ENCODE assay signal across 9 mouse cellular contexts in the genomic region with DNA sequence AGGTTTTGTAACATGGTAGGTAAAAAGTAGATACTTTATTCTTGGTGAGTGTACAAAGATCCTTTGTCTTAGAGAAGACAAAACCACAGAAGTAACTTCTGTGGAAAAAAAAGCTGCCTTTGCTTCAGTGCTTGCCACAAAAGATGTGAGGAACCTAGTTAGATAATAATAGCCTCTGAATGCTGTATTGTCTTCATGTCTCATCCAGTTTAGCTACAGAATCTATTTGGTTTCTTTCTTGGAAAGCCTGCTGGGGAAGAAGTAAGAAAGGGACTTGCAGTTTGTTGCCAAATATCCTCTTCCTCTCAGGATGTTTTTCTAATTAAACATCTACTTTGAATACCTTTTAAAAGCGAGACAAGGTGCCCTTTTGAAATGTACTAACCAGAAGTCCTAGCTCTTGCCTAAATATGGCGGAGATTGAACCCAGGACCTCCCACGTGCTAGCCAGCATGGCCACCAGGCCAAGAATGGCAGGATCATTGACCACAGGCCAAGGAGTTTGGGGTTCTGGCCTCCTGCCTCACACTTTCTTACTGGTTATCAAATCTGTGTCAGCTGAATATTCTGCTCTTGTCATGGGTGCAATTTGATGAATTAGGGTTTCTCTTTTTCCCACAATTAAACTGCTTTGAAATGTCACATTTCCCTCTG. TPM values are rescaled to one million over a fixed set of nuclear protein-coding genes. Genes with fewer than 3 reads are reported as not detected.
DNase-seq lines count a peak whose midpoint lies in the region; ATAC-seq and TF ChIP-seq lines count a peak whose summit lies in the region.
"Had no signal": no experiment of that assay in that cellular context is flagged by ENCODE, and none has a peak within 500 bp of the region (broad histone marks: within the 10 kb centered on the region; RNA-seq: fewer than 3 reads in every experiment).

No protein-coding gene starts in this region.

- dilution Hi-C loops in CH12.LX (cut with MboI; ENCODE audit: extremely low pct_ligation_motif_present, extremely low pct_unique_long_range_greater_than_20kb, low sequenced_read_pairs) = no loop called here

- in situ Hi-C loops in CH12.LX (cut with MboI; ENCODE audit: low pct_ligation_motif_present, low pct_unique_long_range_greater_than_20kb, low sequenced_read_pairs) = no loop called here

- no peaks in the 10 kb centered on the region for H3K27me3 ChIP-seq in CH12.LX (replicated peaks)
- no peaks in the 10 kb centered on the region for H3K27me3 ChIP-seq in forebrain, postnatal 0 days (ENCODE audit: insufficient read depth, low read length)
- no peaks in the 10 kb centered on the region for H3K27me3 ChIP-seq in kidney, postnatal 0 days (ENCODE audit: insufficient read depth, low read length)
- no peaks in the 10 kb centered on the region for H3K27me3 ChIP-seq in neural tube, embryonic 14.5 days (ENCODE audit: control insufficient read depth, insufficient read depth, low read length)

- ATAC-seq in CD4-positive, CD25-positive, alpha-beta regulatory T cell, adult 4 months = no peak
- no peak for ATAC-seq in forebrain, postnatal 0 days
- no peak for ATAC-seq in kidney, postnatal 0 days (replicated peaks; ENCODE audit: low FRiP score, low read depth)
- no peak for ATAC-seq in neural tube, embryonic 14.5 days (ENCODE audit: low read depth)

- peak; percentile 27 for DNase-seq in CD4-positive, CD25-positive, alpha-beta regulatory T cell, adult 2 months (ENCODE audit: low read depth, low spot score)
- DNase-seq in CH12.LX (ENCODE audit: extremely low read depth) = peak; percentile 58
- no peak for DNase-seq in forebrain, postnatal 0 days
- DNase-seq in kidney, postnatal 0 days (ENCODE audit: low spot score) = no peak
- DNase-seq in left cerebral cortex, adult 8-10 months (ENCODE audit: low spot score in 2 of 2) = no peak
- no peak for DNase-seq in urinary bladder, postnatal 25 days (ENCODE audit: low spot score)

- 7% methylated on average over 3 of the region's 3 CpGs for WGBS in forebrain, postnatal 0 days
- 5% methylated on average over 3 of the region's 3 CpGs for WGBS in kidney, postnatal 0 days
- 3% methylated on average over 3 of the region's 3 CpGs for WGBS in neural tube, embryonic 14.5 days

- H3K4me1 ChIP-seq in CH12.LX (ENCODE audit: control insufficient read depth in 1 of 2, insufficient read depth in 2 of 2) = peaks cover 5 to 49% of the 10 kb centered on the region in 2 experiments
- peaks cover 17% of the 10 kb centered on the region for H3K4me1 ChIP-seq in forebrain, postnatal 0 days (ENCODE audit: insufficient read depth)
- peaks cover 16% of the 10 kb centered on the region for H3K4me1 ChIP-seq in kidney, postnatal 0 days (replicated peaks; ENCODE audit: insufficient read depth, low read length)
- peaks cover 30% of the 10 kb centered on the region for H3K4me1 ChIP-seq in neural tube, embryonic 14.5 days (ENCODE audit: control insufficient read depth, insufficient read depth, low read length)

- H3K9me3 ChIP-seq in CH12.LX (replicated peaks; ENCODE audit: low read length) = no peaks in the 10 kb centered on the region
- no peaks in the 10 kb centered on the region for H3K9me3 ChIP-seq in forebrain, postnatal 0 days (ENCODE audit: low read length)
- no peaks in the 10 kb centered on the region for H3K9me3 ChIP-seq in kidney, postnatal 0 days (replicated peaks; ENCODE audit: low read length)
- no peaks in the 10 kb centered on the region for H3K9me3 ChIP-seq in neural tube, embryonic 14.5 days (ENCODE audit: control insufficient read depth, low read length)

- TF ChIP-seq CTCF in CH12.LX (conservative IDR thresholded peaks at IDR 0.05 in 1 of 2, IDR thresholded peaks at IDR 0.05 in 1 of 2; ENCODE audit: low read depth in 2 of 2, low read length in 2 of 2) = no peak
- no peak for TF ChIP-seq CTCF in forebrain, postnatal 0 days (IDR thresholded peaks at IDR 0.05; ENCODE audit: low read depth)
- no peak for TF ChIP-seq CTCF in kidney, postnatal 0 days (IDR thresholded peaks at IDR 0.05; ENCODE audit: low read depth)

- H3K27ac ChIP-seq in CH12.LX (ENCODE audit: insufficient read depth, low read depth) = peak overlapping the region; percentile 70
- no peak overlapping the region for H3K27ac ChIP-seq in forebrain, postnatal 0 days (ENCODE audit: low read depth, low read length)
- H3K27ac ChIP-seq in kidney, postnatal 0 days = 0 out of 2 replicates have a peak overlapping the region, but pooled peaks have one; percentile 19
- H3K27ac ChIP-seq in neural tube, embryonic 14.5 days (ENCODE audit: low read depth, low read length) = no peak overlapping the region

- H3K9ac ChIP-seq in CH12.LX (ENCODE audit: insufficient read depth, low read depth) = peak overlapping the region; percentile 93
- peak overlapping the region; percentile 88; the same call in 1 of the 2 replicates for H3K9ac ChIP-seq in forebrain, postnatal 0 days
- H3K9ac ChIP-seq in kidney, postnatal 0 days (ENCODE audit: low read depth, low read length) = peak overlapping the region; percentile 84
- peak overlapping the region; percentile 85 for H3K9ac ChIP-seq in neural tube, embryonic 14.5 days (replicated peaks; ENCODE audit: low read depth, low read length)

- TF ChIP-seq EP300 in CH12.LX (IDR thresholded peaks at IDR 0.05; ENCODE audit: low read length) = no peak

- peaks cover 52% of the 10 kb centered on the region for H3K79me2 ChIP-seq in CH12.LX (replicated peaks; ENCODE audit: control insufficient read depth, extremely low read depth, insufficient read depth, poor library complexity, severe bottlenecking)

- peak overlapping the region; percentile 97 to 100 (median 98) for H3K4me3 ChIP-seq in CH12.LX (replicated peaks in 1 of 3; ENCODE audit: low read depth in 2 of 3, low read length in 2 of 3, poor library complexity in 1 of 3)
- peak overlapping the region; percentile 58 for H3K4me3 ChIP-seq in forebrain, postnatal 0 days (ENCODE audit: low read depth, low read length)
- peak overlapping the region; percentile 89 for H3K4me3 ChIP-seq in kidney, postnatal 0 days (replicated peaks; ENCODE audit: low read depth, low read length)
- H3K4me3 ChIP-seq in neural tube, embryonic 14.5 days (ENCODE audit: low read depth, low read length) = peak overlapping the region; percentile 69

- H3K4me2 ChIP-seq in CH12.LX (ENCODE audit: insufficient read depth, low read depth, poor library complexity, severe bottlenecking) = peak overlapping the region; percentile 87
- peak overlapping the region; percentile 86 for H3K4me2 ChIP-seq in forebrain, postnatal 0 days (ENCODE audit: low read depth)
- peak overlapping the region; percentile 66 for H3K4me2 ChIP-seq in kidney, postnatal 0 days (ENCODE audit: low read length)
- H3K4me2 ChIP-seq in neural tube, embryonic 14.5 days (ENCODE audit: low read depth, low read length) = peak overlapping the region; percentile 88

- H3K36me3 ChIP-seq in CH12.LX (replicated peaks in 1 of 2; ENCODE audit: control insufficient read depth in 1 of 2, insufficient read depth in 1 of 2, low read length in 1 of 2) = peaks cover 31 to 47% of the 10 kb centered on the region in 2 experiments
- peaks cover 26% of the 10 kb centered on the region for H3K36me3 ChIP-seq in forebrain, postnatal 0 days (ENCODE audit: insufficient read depth)
- peaks cover 27% of the 10 kb centered on the region for H3K36me3 ChIP-seq in kidney, postnatal 0 days (ENCODE audit: insufficient read depth, low read length)
- H3K36me3 ChIP-seq in neural tube, embryonic 14.5 days (ENCODE audit: control insufficient read depth, insufficient read depth, low read length) = peaks cover 15% of the 10 kb centered on the region

- TF ChIP-seq POLR2A in CH12.LX (IDR thresholded peaks at IDR 0.05; ENCODE audit: low read depth, low read length) = no peak

- no peak for TF ChIP-seq RAD21 in CH12.LX (IDR thresholded peaks at IDR 0.05; ENCODE audit: low read depth, low read length)

TF ChIP-seq in CH12.LX, 34 proteins besides CTCF, POLR2A, EP300 and RAD21 (continues in another document):
- TF ChIP-seq MXI1 (IDR thresholded peaks at IDR 0.05; ENCODE audit: low read depth, low read length) (peak; percentile 94), POLR2AphosphoS2 (IDR thresholded peaks at IDR 0.05; ENCODE audit: low read depth, low read length) (no peak), BHLHE40 (IDR thresholded peaks at IDR 0.05; ENCODE audit: low read depth, low read length) (peak; percentile 38; the same call in 1 of the 2 replicates), TBP (conservative IDR thresholded peaks at IDR 0.05; ENCODE audit: low read depth, low read length) (0 out of 2 replicates have a peak, but pooled peaks have one; percentile 29)

RNA-seq across cellular contexts. Expression of gene Eno1, which starts 2.0 kb away (rescaled TPM):
- polyA plus RNA-seq in CD4-positive, CD25-positive, alpha-beta regulatory T cell, adult 4 months (2017; shearing (Covaris generic)) = 1,000 to 10,000 TPM in 1 of 2 experiments, 100 to 1,000 TPM in 1; 733 to 1,178 TPM
- total RNA-seq in CH12.LX (2012; rRNA removed) = 1,210 and 1,985 TPM in 2 replicates
- 903 and 1,109 TPM in 2 replicates for total RNA-seq in CH12.LX (2014; rRNA removed)
- 1,272 and 1,619 TPM in 2 replicates for polyA plus RNA-seq in CH12.LX (2012; ENCODE audit: insufficient read length, low read depth)
- 283 and 328 TPM in 2 replicates for total RNA-seq in forebrain, postnatal 0 days (2014; rRNA removed)
- polyA plus RNA-seq in forebrain, postnatal 0 days (2015; fragmentation: Nextera tagmentation; extraction: Ambion mirVana) = 856 and 963 TPM in 2 replicates
- polyA plus RNA-seq in kidney, postnatal 0 days (2015; fragmentation: Nextera tagmentation; extraction: Ambion mirVana) = 1,062 and 1,157 TPM in 2 replicates
- polyA plus RNA-seq in neural tube, embryonic 14.5 days (2014; fragmentation: Nextera tagmentation; extraction: Ambion mirVana) = 974 and 1,050 TPM in 2 replicates
- 100 to 1,000 TPM; 450 to 494 (median 470) TPM for total RNA-seq in left cerebral cortex, adult 8-10 months (2022)

RNA-seq across cellular contexts. Expression of gene Car6, which starts 37.4 kb away (rescaled TPM):
- not detected for polyA plus RNA-seq in CD4-positive, CD25-positive, alpha-beta regulatory T cell, adult 4 months (2017; shearing (Covaris generic))
- total RNA-seq in CH12.LX (2012; rRNA removed) (not detected in 2 replicates), CH12.LX (2014; rRNA removed) (not detected in 2 replicates)
- polyA plus RNA-seq in CH12.LX (2012; ENCODE audit: insufficient read length, low read depth) = not detected in 2 replicates
- total RNA-seq in forebrain, postnatal 0 days (2014; rRNA removed) = not detected in 2 replicates
- not detected in 2 replicates for polyA plus RNA-seq in forebrain, postnatal 0 days (2015; fragmentation: Nextera tagmentation; extraction: Ambion mirVana)
- not detected in 2 replicates for polyA plus RNA-seq in kidney, postnatal 0 days (2015; fragmentation: Nextera tagmentation; extraction: Ambion mirVana)
- not detected in 2 replicates for polyA plus RNA-seq in neural tube, embryonic 14.5 days (2014; fragmentation: Nextera tagmentation; extraction: Ambion mirVana)
- not detected for total RNA-seq in left cerebral cortex, adult 8-10 months (2022)
- total RNA-seq: heart, postnatal 36 days had no signal

RNA-seq across cellular contexts. Expression of gene Rere, which starts 42.9 kb away (rescaled TPM):
- polyA plus RNA-seq in CD4-positive, CD25-positive, alpha-beta regulatory T cell, adult 4 months (2017; shearing (Covaris generic)) = 10 to 100 TPM; 24.7 to 28.4 TPM
- 8.2 and 8.7 TPM in 2 replicates for total RNA-seq in CH12.LX (2012; rRNA removed)
- 3.1 and 3.4 TPM in 2 replicates for total RNA-seq in CH12.LX (2014; rRNA removed)
- polyA plus RNA-seq in CH12.LX (2012; ENCODE audit: insufficient read length, low read depth) = 28.2 and 36.5 TPM in 2 replicates
- 30.5 and 31.3 TPM in 2 replicates for total RNA-seq in forebrain, postnatal 0 days (2014; rRNA removed)
- polyA plus RNA-seq in forebrain, postnatal 0 days (2015; fragmentation: Nextera tagmentation; extraction: Ambion mirVana) = 14.8 and 18.9 TPM in 2 replicates
- 29.1 and 29.8 TPM in 2 replicates for polyA plus RNA-seq in kidney, postnatal 0 days (2015; fragmentation: Nextera tagmentation; extraction: Ambion mirVana)
- 50.5 and 50.7 TPM in 2 replicates for polyA plus RNA-seq in neural tube, embryonic 14.5 days (2014; fragmentation: Nextera tagmentation; extraction: Ambion mirVana)
- 100 to 1,000 TPM in 1 of 4 experiments, 10 to 100 TPM in 3; 86.6 to 105 (median 93.5) TPM for total RNA-seq in left cerebral cortex, adult 8-10 months (2022)

Comparison
In these comparisons a context has a peak if more than half of its experiments do, and no peak if none do; other contexts are left out.
1. DNase-seq: peak in CD4-positive, CD25-positive, alpha-beta regulatory T cell, adult 2 months (single experiment) and CH12.LX (single experiment); none in forebrain, postnatal 0 days (single experiment), kidney, postnatal 0 days (single experiment), left cerebral cortex, adult 8-10 months (0 of 2) and urinary bladder, postnatal 25 days (single experiment).
2. H3K27ac ChIP-seq: peak in CH12.LX (single experiment) and kidney, postnatal 0 days (single experiment); none in forebrain, postnatal 0 days (single experiment) and neural tube, embryonic 14.5 days (single experiment).
3. Peak in every context shown above with its lines, with median percentiles within 50 percentile points of each other: H3K4me2 ChIP-seq, H3K4me3 ChIP-seq and H3K9ac ChIP-seq.